Mouse (Mus musculus): ENCODE measurements around the gene Tmem38b. TPM values are rescaled to one million over a fixed set of nuclear protein-coding genes. Genes with fewer than 3 reads are reported as not detected.

Tmem38b gene
- polyA plus RNA-seq, 1 experiment from 2014 or later: 6.9 TPM

GRCm38 (mm10) chr4:53828914-53829313 is 3.1 kb downstream of the Tmem38b start:
- no peak for DNase-seq (ENCODE audit: low spot score)

- no peak for DNase-seq (ENCODE audit: low spot score)
These were observed 4.2 kb downstream of the Tmem38b start for GRCm38 (mm10) chr4:53830016-53830415.

- DNase-seq (ENCODE audit: low spot score): no peak
These were observed 4.7 kb downstream of the Tmem38b start for GRCm38 (mm10) chr4:53830579-53830978.

GRCm38 (mm10) chr4:53832321-53832720 is 6.5 kb downstream of the Tmem38b start:
- DNase-seq (ENCODE audit: low spot score): no peak

- no peak for DNase-seq (ENCODE audit: low spot score)
These were observed 11.1 kb downstream of the Tmem38b start for GRCm38 (mm10) chr4:53836978-53837377.

GRCm38 (mm10) chr4:53840158-53840870 is 14.5 kb downstream of the Tmem38b start:
- DNase-seq (ENCODE audit: low spot score): no peak

- DNase-seq (ENCODE audit: low spot score): no peak
These were observed 17.7 kb downstream of the Tmem38b start for GRCm38 (mm10) chr4:53843553-53843952.

GRCm38 (mm10) chr4:53844835-53845619 is 19.2 kb downstream of the Tmem38b start:
- DNase-seq (ENCODE audit: low spot score): peak; percentile 31

GRCm38 (mm10) chr4:53845656-53846055 is 19.8 kb downstream of the Tmem38b start:
- no peak for DNase-seq (ENCODE audit: low spot score)

- no peak for DNase-seq (ENCODE audit: low spot score)
These were observed 20.5 kb downstream of the Tmem38b start for GRCm38 (mm10) chr4:53846326-53846725.

- no peak for DNase-seq (ENCODE audit: low spot score)
These were observed 21.7 kb downstream of the Tmem38b start for GRCm38 (mm10) chr4:53847541-53847940.

- DNase-seq (ENCODE audit: low spot score): no peak
These were observed 22.5 kb downstream of the Tmem38b start for GRCm38 (mm10) chr4:53848308-53848707.

- DNase-seq (ENCODE audit: low spot score): no peak
These were observed 23.0 kb downstream of the Tmem38b start for GRCm38 (mm10) chr4:53848816-53849215.

GRCm38 (mm10) chr4:53849804-53850203 is 24.0 kb downstream of the Tmem38b start:
- DNase-seq (ENCODE audit: low spot score): no peak

GRCm38 (mm10) chr4:53853333-53853732 is 27.5 kb downstream of the Tmem38b start:
- DNase-seq (ENCODE audit: low spot score): no peak

- DNase-seq (ENCODE audit: low spot score): no peak
These were observed 34.1 kb downstream of the Tmem38b start for GRCm38 (mm10) chr4:53859944-53860343.

GRCm38 (mm10) chr4:53862101-53862500 is 36.3 kb downstream of the Tmem38b start:
- DNase-seq (ENCODE audit: low spot score): no peak

GRCm38 (mm10) chr4:53864098-53864820 is 38.4 kb downstream of the Tmem38b start:
- DNase-seq (ENCODE audit: low spot score): no peak

- DNase-seq (ENCODE audit: low spot score): no peak
These were observed 40.6 kb downstream of the Tmem38b start for GRCm38 (mm10) chr4:53866459-53866858.

- DNase-seq (ENCODE audit: low spot score): no peak
These were observed 52.9 kb downstream of the Tmem38b start for GRCm38 (mm10) chr4:53878542-53879417.
